Mouse (Mus musculus) embryonic facial prominence, embryonic 10.5 days (tissue): ENCODE data around the gene Apobec3. TPM values are rescaled to one million over a fixed set of nuclear protein-coding genes. Genes with fewer than 3 reads are reported as not detected.

Source experiments
- polyA plus RNA-seq: library from polyadenylated mRNA; unstranded; fragments of >200 nt; fragmentation: Nextera tagmentation; extraction: Ambion mirVana; gene quantifications from 2 replicates; pipeline ENCODE4 v1.2.1, GENCODE M21; 2016

The Apobec3 gene
- polyA plus RNA-seq, 1 experiment from 2014 or later, result 8.4 TPM

Other genes starting within 250 kb of the Apobec3 start
- gene Fam227a, start 232.7 kb upstream of the Apobec3 start, polyA plus RNA-seq, result 2.0 and 2.3 TPM in 2 replicates
- 60.3 and 69.6 TPM in 2 replicates for gene Cby1, start 232.5 kb upstream of the Apobec3 start, polyA plus RNA-seq
- 250 and 258 TPM in 2 replicates for gene Tomm22, start 220.8 kb upstream of the Apobec3 start, polyA plus RNA-seq
- 22.9 and 23.9 TPM in 2 replicates for gene Josd1, start 203.7 kb upstream of the Apobec3 start, polyA plus RNA-seq
- gene Gtpbp1, start 200.8 kb upstream of the Apobec3 start, polyA plus RNA-seq, result 47.7 and 51.6 TPM in 2 replicates
- 2.4 and 3.4 TPM in 2 replicates for gene Sun2, start 149.1 kb upstream of the Apobec3 start, polyA plus RNA-seq
- 66.3 and 68.6 TPM in 2 replicates for gene Dnal4, start 113.8 kb upstream of the Apobec3 start, polyA plus RNA-seq
- gene Nptxr, start 86.9 kb upstream of the Apobec3 start, polyA plus RNA-seq, result 1.8 and 2.2 TPM in 2 replicates
- gene Npcd, start 57.4 kb upstream of the Apobec3 start, polyA plus RNA-seq, result not detected in 2 replicates
- 16.1 and 18.1 TPM in 2 replicates for gene Cbx6, start 57.0 kb upstream of the Apobec3 start, polyA plus RNA-seq
- gene Cbx7, start 79.5 kb downstream of the Apobec3 start, polyA plus RNA-seq, result 2.1 and 2.4 TPM in 2 replicates
- 1.4 and 1.6 TPM in 2 replicates for gene Pdgfb, start 123.3 kb downstream of the Apobec3 start, polyA plus RNA-seq
- gene Syngr1, start 199.7 kb downstream of the Apobec3 start, polyA plus RNA-seq, result 5.9 and 7.0 TPM in 2 replicates
- 1,034 and 1,049 TPM in 2 replicates for gene Rpl3, start 200.2 kb downstream of the Apobec3 start, polyA plus RNA-seq
- gene Tab1, start 241.5 kb downstream of the Apobec3 start, polyA plus RNA-seq, result 43.3 and 45.3 TPM in 2 replicates